Mouse (Mus musculus) v-Abl transformed pro-B cells (cell line): ENCODE measurements around the gene Sypl2.

ENCODE experiments used
- in situ Hi-C, 2 experiments: fragments of 400-800 bp; cut with MboI; formaldehyde crosslinking; loops; one replicate each; pipeline ENCODE4 v1.15.1; 2025; ENCODE audit not compliant: unreplicated experiment in 2 of 2

Sypl2 gene

DNA sequence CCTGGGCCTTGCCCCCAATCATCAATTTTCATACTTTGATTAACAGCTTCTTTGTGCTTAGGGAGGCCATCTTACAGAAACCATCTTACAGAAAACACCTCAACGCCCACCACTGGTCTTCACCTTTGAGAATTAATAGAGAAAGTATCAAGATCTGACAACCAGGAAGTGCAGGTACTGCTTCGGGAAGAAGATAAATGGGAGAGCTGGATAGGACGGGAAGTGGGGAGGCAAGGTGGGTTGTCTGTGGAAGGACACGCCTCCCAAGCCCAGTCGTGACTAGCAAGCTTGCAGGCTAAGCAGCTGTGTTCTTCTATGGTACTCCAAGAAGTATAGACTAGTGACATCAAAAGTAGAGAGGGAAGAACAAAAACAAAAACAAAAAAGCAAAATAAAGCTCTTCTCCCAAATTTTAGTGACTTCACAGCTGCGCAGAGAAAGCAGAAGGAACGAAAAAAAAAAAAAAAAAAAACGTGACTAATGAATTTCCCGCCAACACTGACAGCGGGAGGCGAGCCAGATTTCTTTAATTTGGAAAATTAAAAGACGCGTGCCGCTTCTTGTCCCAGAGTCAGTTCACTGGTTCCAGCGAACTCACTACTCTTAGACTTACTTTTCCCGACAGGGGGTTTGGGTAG is 40.9 kb downstream of the Sypl2 start:
- in situ Hi-C loops = no loop called here

DNA sequence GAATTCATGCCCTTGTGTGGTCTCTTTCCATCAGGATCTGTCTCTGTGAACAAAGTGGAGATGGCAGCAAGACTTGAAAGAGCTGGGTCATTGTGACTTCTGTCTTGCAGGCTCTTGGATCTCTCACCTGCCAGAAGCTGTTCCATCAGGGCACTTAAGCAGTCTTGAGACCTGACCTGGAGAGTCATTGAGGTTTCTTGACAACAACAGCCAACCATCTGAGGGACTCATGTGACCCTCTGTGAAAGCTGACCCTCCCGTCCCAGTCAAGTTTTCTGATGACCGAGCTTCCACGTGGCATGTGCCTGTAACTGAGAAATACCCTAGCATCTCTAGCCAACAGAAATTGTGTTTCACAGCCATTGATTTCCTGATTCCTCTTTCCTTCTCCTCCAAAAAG is 41.7 kb downstream of the Sypl2 start:
- in situ Hi-C loops = no loop called here

DNA sequence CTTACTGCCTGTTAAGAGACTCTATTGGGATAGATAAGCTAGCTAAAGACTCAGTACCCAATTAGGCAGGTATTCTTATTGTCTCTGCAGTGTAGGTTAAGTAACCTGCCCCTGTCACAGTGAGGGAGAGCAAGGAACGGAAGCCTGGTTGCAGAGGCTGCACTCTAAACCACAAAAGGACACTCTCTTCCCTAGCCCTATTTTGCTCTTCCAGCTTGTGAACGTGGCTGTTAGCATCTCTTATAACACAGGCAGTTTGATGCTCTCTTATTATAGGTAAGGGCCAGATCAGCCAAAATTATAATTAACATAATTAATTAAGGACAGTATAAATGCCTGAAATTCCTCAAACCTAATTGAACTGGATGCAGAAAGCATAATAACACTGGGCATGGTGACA is 45.9 kb downstream of the Sypl2 start:
- in situ Hi-C loops = no loop called here

GRCm38 (mm10) chr3:108178756-108179715 is 47.4 kb downstream of the Sypl2 start:
- in situ Hi-C loops = no loop called here

DNA sequence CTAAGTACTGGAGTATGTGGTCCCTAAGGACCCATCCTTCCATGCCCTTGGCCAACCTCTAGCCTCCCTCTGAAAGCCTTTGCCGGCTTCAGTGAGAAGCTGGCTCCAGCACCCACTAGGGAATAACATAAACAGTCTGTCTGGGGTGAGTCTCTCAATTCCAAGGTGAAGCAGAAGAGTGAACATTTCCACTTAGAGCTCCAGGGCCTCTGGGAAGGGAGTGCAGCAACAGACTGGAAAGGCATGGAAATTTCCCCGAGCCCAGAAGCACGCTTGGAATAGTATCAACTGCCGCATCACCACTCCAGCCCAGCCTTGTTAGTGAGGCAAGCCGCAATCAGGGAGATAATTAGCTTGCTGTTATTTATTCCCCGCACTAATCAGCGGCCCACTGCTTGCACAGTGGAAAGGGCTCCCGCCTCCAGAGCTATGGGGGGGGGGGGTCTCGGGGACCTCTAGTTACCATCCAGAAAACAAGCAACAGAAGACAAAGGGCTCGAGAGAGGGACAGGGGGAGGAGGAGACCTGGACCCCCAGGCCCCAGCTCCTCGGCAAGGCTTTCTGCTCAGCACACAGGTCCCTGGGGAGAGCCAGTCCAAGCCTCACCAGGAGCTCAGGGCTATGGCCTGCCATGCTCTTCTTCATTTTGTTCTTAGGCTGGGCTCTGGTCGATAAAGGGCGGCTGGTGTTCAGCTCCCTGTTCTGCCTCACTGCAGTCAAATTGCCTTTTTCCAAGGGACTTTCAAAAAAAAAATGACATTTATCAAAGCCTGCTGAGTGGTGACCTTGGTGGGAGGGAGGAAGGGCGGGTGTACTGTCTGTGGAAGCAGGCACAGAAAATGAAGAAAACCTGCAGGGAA is 51.5 kb downstream of the Sypl2 start:
- in situ Hi-C loops = loop anchor here (25.0 kb wide), 2 partner anchors 387 to 1138 kb away; partner anchors contain the start of genes Kcna3 (in 1 of the 2), Taf13 (in 1 of the 2) and Tmem167b (in 1 of the 2)

DNA sequence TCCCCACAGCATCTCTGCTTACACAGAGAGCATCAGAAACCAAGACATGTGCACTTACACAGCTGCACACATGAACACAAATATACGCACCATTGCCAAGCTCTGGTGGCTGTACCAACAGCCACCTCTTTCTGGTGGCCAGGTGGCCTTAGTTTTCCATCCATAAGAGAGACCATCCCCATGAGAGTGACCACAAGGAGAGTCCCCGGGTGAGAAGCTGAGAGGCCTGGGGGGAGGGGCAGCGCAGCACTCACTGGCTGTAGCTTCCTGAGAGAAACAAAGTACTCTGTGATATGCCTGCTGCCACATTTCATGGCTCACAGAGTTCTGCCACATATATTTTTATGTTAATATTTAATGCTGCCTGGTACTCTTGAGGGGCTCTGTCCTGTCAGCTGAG is 57.2 kb downstream of the Sypl2 start:
- in situ Hi-C loops = loop anchor here (5.0 to 25.0 kb wide), 5 partner anchors 33 to 1132 kb away; partner anchors contain the start of genes Cyb561d1 (in 2 of the 2), Psma5 (in 2 of the 2), Kcna3 (in 1 of the 2) and Taf13 (in 1 of the 2)

DNA sequence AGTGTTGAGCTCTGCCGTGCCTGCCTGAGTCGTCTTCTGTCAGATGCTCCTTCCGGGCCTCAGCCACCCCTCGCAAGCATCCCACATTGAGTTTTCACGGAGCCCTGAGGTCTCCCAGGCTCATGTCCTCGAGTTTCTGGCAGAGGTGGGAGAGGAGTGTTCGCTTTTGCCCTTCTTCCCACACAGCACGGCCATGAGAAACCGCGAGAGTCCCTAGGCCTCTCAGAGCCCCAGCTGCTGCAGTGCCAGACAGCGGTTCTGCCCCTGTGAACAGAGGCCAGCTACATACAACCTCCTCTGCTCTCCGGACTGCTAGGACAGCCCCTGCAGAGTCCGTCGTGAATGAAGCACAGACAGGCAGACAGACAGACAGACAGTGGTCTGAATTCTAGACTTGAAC is 58.9 kb downstream of the Sypl2 start:
- in situ Hi-C loops = loop anchor here (5.0 to 25.0 kb wide), 5 partner anchors 35 to 1130 kb away; partner anchors contain the start of genes Cyb561d1 (in 2 of the 2), Psma5 (in 2 of the 2), Kcna3 (in 1 of the 2) and Taf13 (in 1 of the 2)

DNA sequence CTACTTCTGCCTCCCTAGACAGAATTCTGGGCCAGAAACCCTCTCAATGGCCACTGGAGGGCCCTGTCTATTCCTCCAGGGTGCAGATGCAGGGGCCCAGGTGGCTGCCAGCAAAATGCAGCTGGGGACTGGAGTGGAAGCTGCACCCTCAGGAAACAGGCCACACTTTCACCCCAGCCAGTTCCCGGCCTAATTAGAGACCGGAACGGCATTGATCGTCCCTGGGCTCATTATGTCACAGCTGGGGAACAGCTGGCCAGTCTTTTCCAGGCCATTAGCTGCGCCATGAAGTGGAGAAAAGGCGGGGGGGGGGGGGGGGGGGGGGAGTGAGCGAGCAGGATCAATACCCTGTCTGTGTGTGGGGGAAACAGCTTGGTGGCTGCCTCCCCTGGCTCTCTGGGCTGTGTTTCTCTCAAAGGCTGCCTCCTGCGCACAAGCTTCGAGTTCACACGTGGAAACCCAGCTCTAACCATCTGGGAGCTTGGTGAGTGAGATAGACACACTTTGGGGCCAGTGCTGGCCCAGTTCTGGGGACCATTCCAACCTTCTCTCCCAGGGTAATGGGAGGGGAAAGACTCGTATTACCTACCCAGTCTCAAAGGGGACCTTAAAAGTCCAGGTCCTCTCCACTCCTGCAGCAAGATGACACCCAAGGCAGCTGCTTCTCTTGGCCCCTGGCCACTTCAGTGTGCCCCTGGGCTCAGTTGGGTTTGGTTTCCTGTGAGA is 59.8 kb downstream of the Sypl2 start:
- in situ Hi-C loops = loop anchor here (5.0 to 25.0 kb wide), 5 partner anchors 36 to 1129 kb away; partner anchors contain the start of genes Cyb561d1 (in 2 of the 2), Psma5 (in 2 of the 2), Kcna3 (in 1 of the 2) and Taf13 (in 1 of the 2)

DNA sequence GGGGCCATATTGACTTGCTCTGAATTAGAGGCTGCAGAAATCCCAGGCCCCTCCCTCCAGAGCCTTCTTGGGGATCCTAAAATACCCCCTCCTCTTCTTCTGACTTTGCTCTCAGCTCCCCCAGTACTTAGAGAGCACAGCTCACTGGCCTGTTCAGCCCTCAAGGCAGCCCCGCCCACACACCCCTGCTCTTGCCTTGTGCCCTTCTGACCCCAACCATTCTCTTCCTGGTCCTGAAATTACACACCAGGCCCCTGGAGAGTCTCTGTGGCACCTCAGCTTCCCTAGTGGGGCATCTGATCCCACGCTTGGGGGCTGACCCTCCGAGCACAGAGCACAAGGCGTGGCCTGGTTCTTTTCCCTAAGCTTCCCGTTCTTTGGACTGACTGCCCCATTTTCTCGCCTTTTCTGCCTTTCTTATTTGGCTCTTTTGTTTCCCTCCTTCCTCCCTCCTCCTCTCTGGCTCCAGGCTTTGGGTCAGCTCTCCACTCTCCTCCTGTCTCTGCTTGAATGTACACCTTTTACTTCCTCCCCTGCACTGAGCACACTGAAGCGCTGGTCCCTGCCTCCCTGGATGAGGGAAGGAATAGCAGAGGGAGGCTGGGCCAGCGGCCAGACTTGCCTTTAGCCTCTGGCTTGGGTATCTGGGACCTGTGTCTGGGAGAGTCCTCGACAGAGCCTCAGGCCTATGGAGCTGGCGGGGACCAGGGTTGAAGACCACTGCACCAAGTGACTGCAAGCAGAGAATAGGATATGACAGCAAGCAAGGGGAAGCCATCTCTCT is 60.7 kb downstream of the Sypl2 start:
- in situ Hi-C loops = loop anchor here (5.0 to 25.0 kb wide), 5 partner anchors 37 to 1128 kb away; partner anchors contain the start of genes Cyb561d1 (in 2 of the 2), Psma5 (in 2 of the 2), Kcna3 (in 1 of the 2) and Taf13 (in 1 of the 2)

- in situ Hi-C loops = loop anchor here (5.0 to 25.0 kb wide), 6 partner anchors 37 to 1128 kb away; partner anchors contain the start of genes Cyb561d1 (in 2 of the 2), Psma5 (in 2 of the 2), Kcna3 (in 1 of the 2) and Taf13 (in 1 of the 2)
Measured at GRCm38 (mm10) chr3:108164807-108165206, 61.6 kb downstream of the Sypl2 start.

DNA sequence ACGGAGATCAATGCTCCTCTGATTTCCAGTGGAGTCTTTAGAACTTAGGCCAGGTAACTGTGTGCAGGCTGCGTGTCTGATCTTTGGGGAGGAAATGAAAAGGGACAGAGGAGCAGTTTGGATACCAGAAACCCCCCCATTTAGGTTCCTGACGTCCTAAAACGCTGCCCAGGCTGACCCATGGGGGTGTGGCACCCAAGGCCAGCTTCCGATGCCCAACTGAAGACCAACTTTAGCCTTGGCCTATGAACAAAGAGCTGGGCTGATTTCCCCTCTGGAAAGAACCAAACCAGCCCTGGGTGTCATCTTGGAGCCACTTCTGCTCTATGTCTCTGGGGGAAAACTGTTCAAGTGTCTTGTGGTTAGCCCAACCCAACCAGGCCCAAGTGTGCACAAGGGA is 62.4 kb downstream of the Sypl2 start:
- in situ Hi-C loops = loop anchor here (5.0 to 25.0 kb wide), 4 partner anchors 91 to 1127 kb away; partner anchors contain the start of genes Kcna3 (in 1 of the 2), Psma5 (in 1 of the 2), Taf13 (in 1 of the 2) and Tmem167b (in 1 of the 2)
